Mouse (Mus musculus) cerebellum, adult 2 months (tissue): ENCODE measurements around the gene Palld.

Experiments
- CTCF ChIP-seq: fragments of 200-500 bp; IDR thresholded peaks from 2 replicates; pipeline ENCODE4 v1.5.1; 2011; ENCODE audit warnings: low read depth, mild to moderate bottlenecking, control low read depth, low read length, moderate library complexity, borderline replicate concordance; ENCODE audit not compliant: insufficient read depth
- POLR2A ChIP-seq: fragments of 200-500 bp; IDR thresholded peaks from 2 replicates; pipeline ENCODE4 v1.6.1; 2011; ENCODE audit warnings: low read length, control low read depth, borderline replicate concordance; ENCODE audit not compliant: insufficient read depth

DNA sequence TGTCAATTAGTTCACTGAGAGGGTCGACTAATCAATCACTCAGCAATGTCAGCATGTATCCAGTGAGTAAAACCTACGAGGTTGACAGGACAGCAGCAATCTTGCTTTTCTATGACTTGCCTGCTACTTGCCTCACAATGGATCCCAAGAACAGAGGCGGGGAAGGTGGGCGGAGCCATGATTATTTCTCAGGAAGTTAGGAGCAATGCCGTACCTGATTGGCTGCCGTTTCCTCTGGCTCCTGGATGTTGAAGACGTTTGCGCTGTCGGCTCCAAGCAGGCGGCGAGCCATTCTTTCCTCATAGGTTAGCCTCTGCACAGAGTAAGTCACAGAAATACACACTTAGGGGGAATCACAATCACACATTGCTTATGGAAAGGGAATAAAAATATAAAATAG, 367.0 kb downstream of the Palld start:
- no peak for TF ChIP-seq CTCF
- no peak for TF ChIP-seq POLR2A
